Mouse (Mus musculus): ENCODE data around the gene Reep6. TPM values are rescaled to one million over a fixed set of nuclear protein-coding genes. Genes with fewer than 3 reads are reported as not detected.

The Reep6 gene
- polyA plus RNA-seq, 1 experiment from 2014 or later, result 4.3 TPM

DNA sequence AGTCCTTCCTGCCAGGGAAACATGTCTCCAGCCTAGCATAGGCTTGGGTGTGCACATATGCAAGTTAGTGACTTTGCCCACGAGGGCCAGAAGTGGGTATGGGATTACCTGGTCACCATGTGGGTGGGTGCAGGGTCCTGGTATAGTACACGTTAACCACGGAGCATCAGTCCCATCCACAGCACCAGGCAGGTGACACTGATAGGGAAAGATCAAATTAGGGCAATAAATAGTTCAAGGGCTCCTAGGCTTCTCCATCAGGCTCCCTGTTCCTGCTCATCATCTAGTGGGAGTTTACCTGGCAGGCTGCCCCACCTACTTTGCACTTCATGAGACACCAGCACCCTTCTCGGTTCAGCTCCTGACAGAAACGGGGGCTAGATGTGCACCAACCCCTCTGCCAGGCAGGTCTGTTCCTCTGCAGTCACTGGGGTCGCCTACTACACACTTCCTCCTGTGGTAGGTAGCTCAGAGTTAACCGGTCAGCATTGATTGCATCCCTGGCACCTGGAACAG is 34.9 kb upstream of the Reep6 start:
- Histone ChIP-seq H3K4me1 (peaks cover 70% of the 10 kb centered on the region), H3K9ac (replicated peaks) (peak overlapping the region; percentile 29; the same call in 1 of the 2 replicates)

DNA sequence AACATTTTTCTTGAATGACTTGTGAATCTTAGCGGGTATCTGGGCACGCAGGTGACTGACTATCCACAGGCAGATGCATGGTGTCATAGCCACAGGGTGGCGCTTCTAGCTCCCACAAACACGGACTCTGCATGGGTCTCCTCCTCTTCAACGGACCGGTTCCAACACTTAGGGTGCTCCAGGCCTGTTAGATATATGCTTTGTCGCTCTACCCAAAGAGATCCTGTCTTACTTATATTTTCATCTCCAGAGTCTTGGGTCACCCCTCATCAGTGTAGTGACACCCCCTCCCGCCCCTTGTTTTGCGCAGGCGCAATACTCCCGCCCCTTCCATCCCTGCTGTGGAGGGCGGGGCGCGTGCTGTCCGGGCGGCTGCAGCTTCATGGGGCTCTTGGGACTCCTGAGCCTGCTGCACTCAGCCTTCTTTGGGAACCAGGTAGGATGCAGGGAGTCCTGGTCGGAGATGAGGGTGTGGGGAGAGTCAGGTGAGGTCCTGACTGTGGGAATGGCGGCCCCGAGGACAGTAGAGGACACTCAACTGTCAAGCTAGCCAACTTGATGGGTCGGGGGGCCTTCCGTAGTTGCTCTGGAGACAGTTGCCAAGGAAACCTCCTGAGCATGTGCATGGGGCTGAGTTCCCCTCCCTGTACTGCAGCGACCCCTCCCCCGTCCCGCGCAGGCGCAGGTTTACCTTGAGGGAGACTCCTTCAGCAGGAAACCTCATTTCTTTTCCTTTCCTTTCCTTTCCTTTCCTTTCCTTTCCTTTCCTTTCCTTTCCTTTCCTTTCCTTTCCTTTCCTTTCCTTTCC is 33.9 kb upstream of the Reep6 start, which contains the start of gene Apc2:
Apc2 (plus strand) TSS at position 360 of the 808 bp plus-strand sequence.
- Histone ChIP-seq H3K4me2 (peak within 1 kb of the TSS; percentile 85), H3K36me3 (peaks cover 15% of the 10 kb centered on the region), H3K9ac (replicated peaks) (peak within 1 kb of the TSS; percentile 58), H3K9me3 (replicated peaks) (no peaks in the 10 kb centered on the region), H3K4me3 (replicated peaks) (peak within 1 kb of the TSS; percentile 47), H3K27me3 (replicated peaks) (no peaks in the 10 kb centered on the region), H3K27ac (replicated peaks) (peak within 1 kb of the TSS; percentile 93), H3K4me1 (peaks cover 79% of the 10 kb centered on the region)
- peak; percentile 71 for ATAC-seq (ENCODE audit: low FRiP score)
- under 1% methylated on average over 26 of the region's 26 CpGs for WGBS

More for the DNA sequence above, 34.9 kb upstream of the Reep6 start:
- Histone ChIP-seq H3K4me2 (0 out of 2 replicates have a peak overlapping the region, but pooled peaks have one; percentile 85), H3K9me3 (replicated peaks) (no peaks in the 10 kb centered on the region), H3K27me3 (replicated peaks) (no peaks in the 10 kb centered on the region), H3K36me3 (peaks cover 15% of the 10 kb centered on the region), H3K27ac (replicated peaks) (peak overlapping the region; percentile 93), H3K4me3 (replicated peaks) (no peak overlapping the region)
- no peak for ATAC-seq (ENCODE audit: low FRiP score)
- WGBS, result 50% methylated on average over 7 of the region's 7 CpGs

DNA sequence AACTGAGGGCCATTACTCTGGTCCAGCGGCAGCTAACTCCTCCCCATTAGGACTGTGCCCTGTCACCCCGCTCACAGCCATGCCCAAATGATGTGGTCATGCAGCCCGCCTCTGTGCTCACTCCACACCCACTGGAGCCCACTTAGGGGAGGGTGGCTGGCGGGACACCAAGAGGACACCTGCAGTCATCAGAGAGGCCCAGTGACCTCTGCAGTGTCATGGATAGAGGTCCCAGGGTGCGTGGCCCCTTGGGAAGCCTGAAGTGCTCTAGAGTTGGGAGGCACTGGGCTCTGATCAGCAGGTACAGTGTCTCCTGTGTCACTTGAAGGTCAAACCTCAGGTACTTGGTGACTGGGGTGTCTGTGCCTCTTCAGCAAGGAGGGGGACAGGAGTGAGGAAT is 32.9 kb upstream of the Reep6 start:
- Histone ChIP-seq H3K9me3 (replicated peaks) (no peaks in the 10 kb centered on the region), H3K27me3 (replicated peaks) (no peaks in the 10 kb centered on the region), H3K4me2 (peak overlapping the region; percentile 85), H3K4me1 (peaks cover 86% of the 10 kb centered on the region), H3K27ac (replicated peaks) (peak overlapping the region; percentile 95), H3K9ac (replicated peaks) (peak overlapping the region; percentile 58), H3K4me3 (replicated peaks) (peak overlapping the region; percentile 47), H3K36me3 (peaks cover 15% of the 10 kb centered on the region)
- WGBS, result 74% methylated on average over 5 of the region's 5 CpGs
- ATAC-seq (ENCODE audit: low FRiP score), result no peak

DNA sequence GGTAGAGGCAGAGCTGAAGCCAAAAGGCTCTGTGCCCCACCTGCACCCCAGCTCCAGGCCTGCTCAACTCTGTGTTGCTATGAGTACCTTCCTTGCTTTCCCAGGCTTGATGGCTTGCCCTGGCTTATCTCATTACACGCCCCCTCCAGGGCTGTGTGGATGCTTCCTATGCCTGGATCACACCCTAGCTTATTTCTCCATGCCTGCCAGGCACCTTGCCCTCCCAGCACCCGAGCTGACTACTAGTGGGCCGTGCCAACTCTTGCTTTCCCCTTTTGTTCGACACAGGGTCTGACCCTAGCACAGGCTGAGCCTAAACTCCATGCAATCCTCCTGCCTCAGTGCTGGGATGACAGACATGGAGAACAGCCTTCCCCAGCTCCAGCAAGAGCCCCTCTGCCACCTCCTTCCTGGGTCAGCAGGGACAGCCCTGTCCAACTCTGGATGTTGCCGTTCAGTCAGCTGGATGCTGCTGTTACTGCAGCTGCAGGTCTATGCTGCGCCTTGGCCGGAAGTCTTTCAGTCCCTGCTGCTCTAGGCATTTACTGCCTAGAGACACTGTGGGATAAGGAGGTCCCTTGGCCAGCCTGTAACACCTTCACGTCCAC is 32.1 kb upstream of the Reep6 start:
- Histone ChIP-seq H3K9ac (replicated peaks) (peak overlapping the region; percentile 58), H3K9me3 (replicated peaks) (no peaks in the 10 kb centered on the region), H3K27ac (replicated peaks) (peak overlapping the region; percentile 95), H3K27me3 (replicated peaks) (no peaks in the 10 kb centered on the region), H3K4me1 (peaks cover 90% of the 10 kb centered on the region), H3K4me3 (replicated peaks) (no peak overlapping the region), H3K36me3 (peaks cover 20% of the 10 kb centered on the region), H3K4me2 (peak overlapping the region; percentile 85)
- 69% methylated on average over 8 of the region's 8 CpGs for WGBS
- no peak for ATAC-seq (ENCODE audit: low FRiP score)

DNA sequence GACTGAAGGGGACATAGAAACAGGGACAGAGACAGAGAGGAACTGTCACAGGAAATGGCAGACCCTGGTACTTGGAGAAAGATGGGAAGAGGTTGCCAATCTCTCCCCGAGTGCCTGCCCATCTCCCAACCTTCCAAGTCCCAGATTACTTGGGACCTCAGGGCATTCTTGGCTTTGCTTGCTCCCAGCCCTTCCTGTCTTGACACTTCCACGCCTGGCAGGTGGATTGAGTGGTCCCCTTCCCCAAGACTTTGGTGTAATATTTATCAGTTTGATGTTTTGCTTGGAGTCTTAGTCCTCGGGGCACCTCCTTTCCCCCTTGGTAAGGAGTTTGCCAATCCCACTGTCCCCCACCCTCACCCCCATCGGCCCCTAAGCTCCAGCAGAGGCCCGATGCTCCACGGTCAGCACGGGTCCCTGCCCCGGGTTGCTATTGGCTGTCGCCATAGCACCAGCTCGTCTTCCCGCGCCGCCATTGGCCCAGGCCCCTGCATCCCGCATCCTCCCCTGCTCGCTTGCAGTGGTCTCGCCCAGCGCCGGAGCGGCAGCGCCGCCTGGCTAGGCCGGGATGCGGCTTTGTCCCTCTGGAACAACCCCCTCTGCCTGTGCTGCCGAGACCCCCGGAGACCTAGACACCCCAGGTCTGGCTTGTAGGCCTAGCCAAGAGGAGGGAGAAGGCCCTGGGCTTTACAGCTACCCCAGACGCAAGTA is 31.0 kb upstream of the Reep6 start:
- H3K27me3 ChIP-seq (replicated peaks), result no peaks in the 10 kb centered on the region
- H3K9ac ChIP-seq (replicated peaks), result peak overlapping the region; percentile 74
- peak overlapping the region; percentile 95 for H3K27ac ChIP-seq (replicated peaks)
- peaks cover 22% of the 10 kb centered on the region for H3K36me3 ChIP-seq
- H3K4me3 ChIP-seq (replicated peaks), result peak overlapping the region; percentile 52
- H3K4me1 ChIP-seq, result peaks cover 91% of the 10 kb centered on the region
- H3K9me3 ChIP-seq (replicated peaks), result no peaks in the 10 kb centered on the region
- ATAC-seq (ENCODE audit: low FRiP score), result peak; percentile 71
- WGBS, result 3% methylated on average over 26 of the region's 26 CpGs
- H3K4me2 ChIP-seq, result peak overlapping the region; percentile 85

DNA sequence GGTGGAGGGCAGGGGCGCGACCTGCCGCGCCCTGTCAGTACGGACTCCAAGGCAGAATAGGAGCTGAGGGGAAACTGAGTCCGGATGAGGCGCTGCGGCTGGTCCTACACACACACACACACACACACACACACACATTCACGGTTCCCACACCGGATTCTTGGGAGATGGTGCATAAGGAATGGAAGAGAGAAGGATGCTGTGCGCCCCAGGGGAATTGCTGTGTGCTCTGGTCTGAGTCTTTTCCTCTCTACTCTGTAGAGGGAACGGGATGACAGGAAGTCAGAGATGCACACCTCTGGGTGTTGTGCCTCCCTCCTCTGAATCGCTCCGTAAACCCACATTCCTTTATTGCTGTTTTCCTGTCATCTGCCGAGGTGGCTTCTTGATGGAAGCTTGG is 30.5 kb upstream of the Reep6 start:
- H3K4me3 ChIP-seq (replicated peaks), result peak overlapping the region; percentile 52
- H3K27ac ChIP-seq (replicated peaks), result peak overlapping the region; percentile 95
- no peaks in the 10 kb centered on the region for H3K27me3 ChIP-seq (replicated peaks)
- peaks cover 91% of the 10 kb centered on the region for H3K4me1 ChIP-seq
- H3K9ac ChIP-seq (replicated peaks), result peak overlapping the region; percentile 74
- H3K4me2 ChIP-seq, result peak overlapping the region; percentile 85
- 5% methylated on average over 15 of the region's 15 CpGs for WGBS
- ATAC-seq (ENCODE audit: low FRiP score), result peak; percentile 3; the same call in 1 of the 2 replicates
- peaks cover 17% of the 10 kb centered on the region for H3K36me3 ChIP-seq
- no peaks in the 10 kb centered on the region for H3K9me3 ChIP-seq (replicated peaks)

DNA sequence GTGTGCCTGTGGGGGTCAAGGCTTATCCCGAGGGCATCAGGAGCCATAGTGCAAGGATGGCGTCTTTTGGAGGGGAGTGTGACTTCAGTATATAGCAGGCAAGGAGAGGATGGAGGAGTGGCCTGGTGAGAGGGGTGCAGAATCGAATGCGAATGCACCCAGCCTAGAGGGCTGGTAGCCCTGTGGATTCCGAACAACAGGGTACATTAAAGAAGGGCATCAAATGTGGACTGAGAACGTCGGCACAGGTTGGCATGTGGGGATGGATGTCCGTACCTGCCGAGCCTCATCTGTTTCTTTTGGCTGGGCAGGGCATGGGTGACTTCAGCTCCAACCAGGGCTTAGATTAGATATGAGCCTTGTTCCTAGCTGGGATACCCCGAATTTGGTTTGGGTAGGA is 29.9 kb upstream of the Reep6 start:
- Histone ChIP-seq H3K36me3 (peaks cover 14% of the 10 kb centered on the region), H3K4me3 (replicated peaks) (peak overlapping the region; percentile 52), H3K9ac (replicated peaks) (peak overlapping the region; percentile 74), H3K27ac (replicated peaks) (peak overlapping the region; percentile 95), H3K9me3 (replicated peaks) (no peaks in the 10 kb centered on the region), H3K4me1 (peaks cover 91% of the 10 kb centered on the region), H3K27me3 (replicated peaks) (no peaks in the 10 kb centered on the region), H3K4me2 (peak overlapping the region; percentile 85)
- ATAC-seq (ENCODE audit: low FRiP score), result no peak
- WGBS, result 25% methylated on average over 10 of the region's 10 CpGs

DNA sequence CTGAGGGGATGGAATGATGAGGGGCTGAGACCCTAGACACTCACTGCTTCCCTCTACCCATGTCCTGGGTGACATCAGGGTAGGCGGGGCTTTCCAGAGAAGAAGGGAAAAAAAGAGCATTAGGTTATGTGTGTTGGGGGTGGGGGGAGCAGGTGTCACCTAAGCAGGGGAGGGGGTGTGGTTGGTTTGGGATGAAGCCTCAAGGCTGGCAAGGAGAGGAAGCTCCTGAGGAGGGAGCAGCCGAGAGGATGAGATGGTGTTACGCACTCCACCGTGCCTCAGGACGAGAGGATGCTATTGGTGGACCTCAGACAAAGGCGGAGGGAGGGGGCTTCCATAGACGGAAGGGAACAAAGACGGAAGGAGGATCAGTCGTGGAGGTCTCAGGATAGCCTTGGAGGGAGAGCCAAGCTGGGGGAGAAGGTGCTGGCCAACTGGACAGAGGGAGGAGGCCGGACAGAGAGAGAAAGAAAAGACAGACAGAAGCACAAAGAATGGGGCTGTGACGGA is 29.0 kb upstream of the Reep6 start:
- H3K4me2 ChIP-seq, result peak overlapping the region; percentile 85
- H3K4me3 ChIP-seq (replicated peaks), result peak overlapping the region; percentile 52
- H3K27me3 ChIP-seq (replicated peaks), result no peaks in the 10 kb centered on the region
- WGBS, result 7% methylated on average over 11 of the region's 11 CpGs
- peak; percentile 77 for ATAC-seq (ENCODE audit: low FRiP score)
- H3K4me1 ChIP-seq, result peaks cover 91% of the 10 kb centered on the region
- peak overlapping the region; percentile 74 for H3K9ac ChIP-seq (replicated peaks)
- peaks cover 21% of the 10 kb centered on the region for H3K36me3 ChIP-seq
- H3K9me3 ChIP-seq (replicated peaks), result no peaks in the 10 kb centered on the region
- peak overlapping the region; percentile 95 for H3K27ac ChIP-seq (replicated peaks)

DNA sequence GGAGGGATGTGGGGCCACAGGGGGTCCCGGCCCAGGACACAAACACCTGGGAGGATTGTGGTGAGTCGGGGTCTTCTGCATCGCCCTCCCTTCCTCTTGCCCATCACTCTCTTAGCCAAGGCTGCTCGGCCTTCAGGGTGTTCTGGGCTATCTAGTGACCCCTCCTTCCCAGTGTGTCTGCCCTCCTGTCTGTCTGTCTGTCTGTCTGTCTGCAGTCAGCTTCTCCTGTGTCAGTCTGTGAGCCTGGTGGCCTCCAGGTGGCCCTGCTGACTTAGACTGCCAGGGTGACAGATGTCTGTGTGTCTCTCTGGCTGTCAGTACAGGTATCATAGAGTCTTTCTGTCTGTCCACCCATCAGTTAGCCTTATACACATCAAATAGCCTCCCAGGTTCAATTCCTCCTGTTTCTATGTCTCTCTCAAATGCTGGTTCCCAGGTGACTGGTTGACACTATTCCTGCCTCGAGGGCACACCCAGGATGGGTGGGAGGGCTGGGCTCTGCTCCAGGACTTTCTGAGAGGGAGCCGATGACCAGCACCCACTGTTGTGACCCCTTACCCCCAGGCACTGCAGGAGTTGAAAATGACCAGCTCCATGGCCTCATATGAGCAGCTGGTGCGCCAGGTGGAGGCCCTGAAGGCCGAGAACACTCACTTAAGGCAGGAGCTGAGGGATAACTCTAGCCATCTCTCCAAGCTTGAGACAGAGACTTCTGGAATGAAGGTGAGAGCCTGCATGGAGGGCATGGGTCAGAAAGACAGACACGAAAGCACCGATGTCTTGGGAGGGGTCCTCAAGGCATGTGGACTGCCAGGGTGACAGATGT is 28.3 kb upstream of the Reep6 start:
- Histone ChIP-seq H3K4me3 (replicated peaks) (peak overlapping the region; percentile 52), H3K4me1 (peaks cover 84% of the 10 kb centered on the region), H3K27me3 (replicated peaks) (no peaks in the 10 kb centered on the region), H3K4me2 (peak overlapping the region; percentile 85), H3K27ac (replicated peaks) (peak overlapping the region; percentile 95), H3K9me3 (replicated peaks) (no peaks in the 10 kb centered on the region), H3K36me3 (peaks cover 28% of the 10 kb centered on the region), H3K9ac (replicated peaks) (peak overlapping the region; percentile 74)
- ATAC-seq (ENCODE audit: low FRiP score), result no peak; the same call in 1 of the 2 replicates
- WGBS, result 46% methylated on average over 10 of the region's 10 CpGs

DNA sequence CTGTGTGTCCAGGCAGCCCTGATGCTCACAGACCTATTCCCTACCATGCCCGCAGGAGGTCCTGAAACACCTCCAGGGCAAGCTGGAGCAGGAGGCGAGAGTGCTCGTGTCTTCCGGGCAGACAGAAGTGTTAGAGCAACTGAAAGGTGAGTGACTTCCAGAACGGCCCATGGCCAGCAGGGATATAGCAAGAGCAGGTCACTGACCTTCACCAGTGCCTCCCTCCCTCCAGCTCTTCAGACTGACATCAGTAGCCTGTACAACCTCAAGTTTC is 27.7 kb upstream of the Reep6 start:
- peaks cover 33% of the 10 kb centered on the region for H3K36me3 ChIP-seq
- H3K4me3 ChIP-seq (replicated peaks), result peak overlapping the region; percentile 52
- H3K9ac ChIP-seq (replicated peaks), result peak overlapping the region; percentile 74
- H3K4me1 ChIP-seq, result peaks cover 79% of the 10 kb centered on the region
- peak overlapping the region; percentile 95 for H3K27ac ChIP-seq (replicated peaks)
- 34% methylated on average over 5 of the region's 5 CpGs for WGBS
- H3K27me3 ChIP-seq (replicated peaks), result no peaks in the 10 kb centered on the region
- H3K9me3 ChIP-seq (replicated peaks), result no peaks in the 10 kb centered on the region
- no peak for ATAC-seq (ENCODE audit: low FRiP score)
- peak overlapping the region; percentile 85 for H3K4me2 ChIP-seq

Measured in neural tube, embryonic 15.5 days (tissue).